Mouse (Mus musculus): ENCODE measurements around the gene Cdk7.
A peak's percentile ranks its signal among the peaks of the same experiment; 100 is the strongest.

DNA sequence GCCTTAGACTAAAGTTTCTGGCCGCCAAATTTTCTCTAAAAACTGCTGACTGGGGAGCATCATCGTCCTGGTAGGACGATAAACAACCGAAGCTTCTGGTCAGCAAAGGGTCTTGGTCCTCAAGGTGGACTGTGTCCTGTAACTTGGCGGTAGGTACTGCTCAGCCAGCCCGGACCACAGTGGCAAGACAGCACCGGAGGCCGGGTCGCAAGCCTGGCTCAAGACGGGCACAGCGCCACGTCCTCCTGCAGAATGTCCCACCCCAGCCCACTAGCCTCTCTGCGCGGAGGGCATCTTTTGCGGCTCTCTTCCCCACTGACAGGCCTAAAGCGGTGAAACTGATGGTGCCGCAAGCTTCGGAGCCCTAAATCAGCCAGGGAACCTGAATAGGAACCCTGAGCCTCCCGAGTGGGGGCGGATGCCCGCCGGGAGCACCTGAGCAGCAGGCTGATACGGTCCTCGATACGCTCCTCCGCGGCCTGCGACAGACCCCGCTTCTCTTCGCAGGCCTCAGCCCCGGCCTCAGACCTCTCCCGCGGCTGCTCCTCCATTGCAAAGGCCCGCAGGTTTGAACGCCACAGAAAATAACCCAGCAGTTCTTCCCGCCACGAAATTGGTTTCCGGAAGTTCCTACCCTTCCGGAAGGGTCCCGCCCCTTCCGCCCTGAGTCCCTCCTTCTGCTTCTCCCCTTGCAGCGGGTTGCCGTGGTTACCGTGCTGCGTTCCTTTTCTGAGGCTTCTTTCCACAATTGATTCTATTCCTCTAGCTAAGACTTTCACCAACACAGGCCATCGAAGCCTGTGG is 44.7 kb upstream of the Cdk7 start, which contains the start of gene Cenph:
- 0 out of 2 replicates have a peak, but pooled peaks have one; percentile 19 for TF ChIP-seq POLR2A (IDR thresholded peaks at IDR 0.05; ENCODE audit: borderline replicate concordance, low read depth, low read length)
- no peak for TF ChIP-seq CTCF (IDR thresholded peaks at IDR 0.05; ENCODE audit: low read depth, low read length)

Data from bone marrow macrophage, adult 2 months (primary cell).